Comparison of ENCODE assay signal across 7 mouse cellular contexts in genomic region chr1:89235296-89235695, GRCm38 (mm10).
DNase-seq lines count a peak whose midpoint lies in the region; ATAC-seq and TF ChIP-seq lines count a peak whose summit lies in the region.

No protein-coding gene starts in this region.

- no peak overlapping the region; the same call in 1 of the 2 replicates for H3K4me2 ChIP-seq in midbrain, embryonic 12.5 days (replicated peaks)
- no peak overlapping the region for H3K4me2 ChIP-seq in stomach, embryonic 15.5 days

- H3K4me3 ChIP-seq in gastrocnemius, adult 2 months = no peak overlapping the region
- no peak overlapping the region for H3K4me3 ChIP-seq in midbrain, embryonic 12.5 days
- H3K4me3 ChIP-seq in stomach, embryonic 15.5 days (replicated peaks) = no peak overlapping the region

- peak; percentile 67 for TF ChIP-seq CTCF in gastrocnemius, adult 2 months (IDR thresholded peaks at IDR 0.05)

- no peaks in the 10 kb centered on the region for H3K36me3 ChIP-seq in midbrain, embryonic 12.5 days
- H3K36me3 ChIP-seq in stomach, embryonic 15.5 days = no peaks in the 10 kb centered on the region

- no peaks in the 10 kb centered on the region for H3K9me3 ChIP-seq in midbrain, embryonic 12.5 days
- no peaks in the 10 kb centered on the region for H3K9me3 ChIP-seq in stomach, embryonic 15.5 days

- no peak overlapping the region for H3K27ac ChIP-seq in gastrocnemius, adult 2 months
- no peak overlapping the region for H3K27ac ChIP-seq in midbrain, embryonic 12.5 days (replicated peaks)
- H3K27ac ChIP-seq in stomach, embryonic 15.5 days = no peak overlapping the region

- ATAC-seq in midbrain, embryonic 12.5 days (ENCODE audit: low FRiP score, low read depth) = peak; percentile 60
- ATAC-seq in stomach, embryonic 15.5 days (ENCODE audit: insufficient read depth, low FRiP score, low read depth) = peak; percentile 7; the same call in 1 of the 2 replicates

- H3K27me3 ChIP-seq in midbrain, embryonic 12.5 days = peaks cover 29% of the 10 kb centered on the region; the same call in 1 of the 2 replicates
- no peaks in the 10 kb centered on the region for H3K27me3 ChIP-seq in stomach, embryonic 15.5 days (replicated peaks)

- 46% methylated on average over 3 of the region's 3 CpGs for WGBS in midbrain, embryonic 12.5 days
- 42% methylated on average over 3 of the region's 3 CpGs for WGBS in stomach, embryonic 15.5 days

- intact Hi-C loops in gastrocnemius, adult 2 months (cut with DNase I) = loop anchor here (1.0 to 5.0 kb wide), 3 partner anchors 286 to 392 kb away; no protein-coding TSS in a partner anchor

- H3K9ac ChIP-seq in midbrain, embryonic 12.5 days (replicated peaks) = no peak overlapping the region
- H3K9ac ChIP-seq in stomach, embryonic 15.5 days = no peak overlapping the region

- peaks cover 13% of the 10 kb centered on the region; the same call in 1 of the 2 replicates for H3K4me1 ChIP-seq in midbrain, embryonic 12.5 days
- no peaks in the 10 kb centered on the region for H3K4me1 ChIP-seq in stomach, embryonic 15.5 days

- peak; percentile 65 for DNase-seq in adrenal gland, postnatal 10 days
- peak; percentile 48 to 53 for DNase-seq in cerebellum, postnatal 36 days
- peak; percentile 62 for DNase-seq in gastrocnemius, adult 2 months
- peak; percentile 73 for DNase-seq in kidney, adult 11 months
- peak; percentile 36 to 84 for DNase-seq in left cerebral cortex, adult 9 months (ENCODE audit: low spot score in 2 of 2)
